Mouse (Mus musculus) CH12.LX (cell line): Measurements from ENCODE around the gene Sipa1l2. TPM values are rescaled to one million over a fixed set of nuclear protein-coding genes. Genes with fewer than 3 reads are reported as not detected.

Experiments
- DNase-seq: peaks from one replicate; pipeline ENCODE4 v3.0.0-alpha.2; 2013; ENCODE audit errors: extremely low read depth
- H3K27ac ChIP-seq: 2 replicates; pipeline ENCODE4 v1.5.1; 2012; ENCODE audit warnings: low read depth, mild to moderate bottlenecking, control low read depth, moderate library complexity; ENCODE audit not compliant: insufficient read depth
- H3K27me3 ChIP-seq: replicated peaks from 2 replicates; pipeline ENCODE3; 2012; ENCODE audit warnings: inconsistent platforms
- H3K36me3 ChIP-seq, 2 experiments: replicated peaks in 1 of 2; 2 replicates each; pipeline versions ENCODE3 to v1.6.1; 2012; ENCODE audit warnings: inconsistent platforms in 1 of 2, low read length in 1 of 2, mild to moderate bottlenecking in 1 of 2, mixed read lengths in 1 of 2, moderate library complexity in 1 of 2; ENCODE audit not compliant: control insufficient read depth in 1 of 2, insufficient read depth in 1 of 2
- H3K4me1 ChIP-seq, 2 experiments: 2 replicates each; pipeline ENCODE4 v1.6.1; 2012; ENCODE audit warnings: inconsistent platforms in 1 of 2, moderate library complexity in 1 of 2; ENCODE audit not compliant: insufficient read depth in 2 of 2, control insufficient read depth in 1 of 2
- H3K4me2 ChIP-seq: 2 replicates; pipeline ENCODE4 v1.6.1; 2012; ENCODE audit warnings: low read depth, mild to moderate bottlenecking, control low read depth; ENCODE audit not compliant: poor library complexity, insufficient read depth, severe bottlenecking
- H3K4me3 ChIP-seq, 3 experiments: fragments of 150-350 bp in 1 of 3; sonication (generic) in 1 of 3; replicated peaks in 1 of 3; 2 replicates each; pipeline versions ENCODE3 to v1.5.1; 2011 to 2012; ENCODE audit warnings: low read depth in 2 of 3, low read length in 2 of 3, mild to moderate bottlenecking in 2 of 3, moderate library complexity in 2 of 3, control low read depth in 1 of 3, improper control_type of control experiment in 1 of 3, inconsistent platforms in 1 of 3, mixed read lengths in 1 of 3; ENCODE audit not compliant: poor library complexity in 1 of 3
- H3K79me2 ChIP-seq: replicated peaks from 2 replicates; pipeline ENCODE4 v1.6.1; 2012; ENCODE audit warnings: mild to moderate bottlenecking, moderate library complexity; ENCODE audit not compliant: control insufficient read depth, poor library complexity, insufficient read depth, severe bottlenecking; ENCODE audit errors: extremely low read depth
- H3K9ac ChIP-seq: 2 replicates; pipeline ENCODE4 v1.6.1; 2012; ENCODE audit warnings: low read depth, mild to moderate bottlenecking, control low read depth, moderate library complexity; ENCODE audit not compliant: insufficient read depth
- H3K9me3 ChIP-seq: replicated peaks from 2 replicates; pipeline ENCODE3; 2012; ENCODE audit warnings: low read length, inconsistent platforms, mixed read lengths
- BHLHE40 ChIP-seq: IDR thresholded peaks from 2 replicates; pipeline ENCODE4 v1.6.1; 2011; ENCODE audit warnings: mild to moderate bottlenecking, low read depth, low read length, improper control_type of control experiment
- CHD2 ChIP-seq: IDR thresholded peaks from 2 replicates; pipeline ENCODE4 v1.6.1; 2011; ENCODE audit warnings: low read length, improper control_type of control experiment
- EP300 ChIP-seq: IDR thresholded peaks from 2 replicates; pipeline ENCODE4 v1.6.1; 2011; ENCODE audit warnings: low read length, improper control_type of control experiment
- ETS1 ChIP-seq: conservative IDR thresholded peaks from 2 replicates; pipeline ENCODE4 v1.6.1; 2012; ENCODE audit warnings: low read depth, mild to moderate bottlenecking, inconsistent platforms, low read length, improper control_type of control experiment, moderate library complexity
- GABPA ChIP-seq: IDR thresholded peaks from 2 replicates; pipeline ENCODE4 v1.6.1; 2012; ENCODE audit warnings: low read depth, low read length, improper control_type of control experiment, inconsistent platforms; ENCODE audit not compliant: insufficient replicate concordance
- HCFC1 ChIP-seq: IDR thresholded peaks from 2 replicates; pipeline ENCODE4 v1.6.1; 2012; ENCODE audit warnings: low read depth, mild to moderate bottlenecking, inconsistent platforms, low read length, improper control_type of control experiment
- IRF4 ChIP-seq: IDR thresholded peaks from 2 replicates; pipeline ENCODE4 v1.6.1; 2014; ENCODE audit warnings: low read depth, mild to moderate bottlenecking, inconsistent platforms, low read length, improper control_type of control experiment
- MAFK ChIP-seq: IDR thresholded peaks from 2 replicates; pipeline ENCODE4 v1.6.1; 2011; ENCODE audit warnings: low read length, improper control_type of control experiment; ENCODE audit not compliant: insufficient replicate concordance
- MAZ ChIP-seq: IDR thresholded peaks from 2 replicates; pipeline ENCODE4 v1.6.1; 2012; ENCODE audit warnings: low read depth, mild to moderate bottlenecking, inconsistent platforms, low read length, improper control_type of control experiment, moderate library complexity
- MEF2A ChIP-seq: IDR thresholded peaks from 2 replicates; pipeline ENCODE4 v1.6.1; 2014; ENCODE audit warnings: low read depth, mild to moderate bottlenecking, inconsistent platforms, low read length, improper control_type of control experiment, borderline replicate concordance
- MYC ChIP-seq: IDR thresholded peaks from 2 replicates; pipeline ENCODE4 v1.6.1; 2011; ENCODE audit warnings: low read depth, mild to moderate bottlenecking, improper control_type of control experiment, low read length
- NELFE ChIP-seq: IDR thresholded peaks from 2 replicates; pipeline ENCODE4 v1.6.1; 2011; ENCODE audit warnings: low read depth, low read length, improper control_type of control experiment
- NRF1 ChIP-seq: IDR thresholded peaks from 2 replicates; pipeline ENCODE4 v1.6.1; 2014; ENCODE audit warnings: low read depth, mild to moderate bottlenecking, inconsistent platforms, low read length, improper control_type of control experiment, moderate library complexity
- RAD21 ChIP-seq: IDR thresholded peaks from 2 replicates; pipeline ENCODE4 v1.6.1; 2011; ENCODE audit warnings: low read depth, mild to moderate bottlenecking, low read length, improper control_type of control experiment, moderate library complexity
- SMC3 ChIP-seq: IDR thresholded peaks from 2 replicates; pipeline ENCODE4 v1.6.1; 2011; ENCODE audit warnings: low read depth, low read length, improper control_type of control experiment
- TCF12 ChIP-seq: IDR thresholded peaks from 2 replicates; pipeline ENCODE4 v1.6.1; 2014; ENCODE audit warnings: low read depth, mild to moderate bottlenecking, inconsistent platforms, low read length, improper control_type of control experiment
- ZMIZ1 ChIP-seq: IDR thresholded peaks from 2 replicates; pipeline ENCODE4 v1.6.1; 2012; ENCODE audit warnings: low read depth, mild to moderate bottlenecking, inconsistent platforms, low read length, improper control_type of control experiment
- dilution Hi-C: fragments of 300-500 bp; cut with MboI; formaldehyde crosslinking; loops from 2 replicates; pipeline ENCODE4 v1.14.3; 2020; ENCODE audit warnings: low sequenced_read_pairs; ENCODE audit not compliant: extremely low pct_unique_long_range_greater_than_20kb, extremely low pct_ligation_motif_present
- in situ Hi-C: fragments of 300-500 bp; cut with MboI; formaldehyde crosslinking; loops from 3 replicates; pipeline ENCODE4 v1.14.3; 2019; ENCODE audit warnings: low sequenced_read_pairs, low pct_ligation_motif_present, low pct_unique_long_range_greater_than_20kb, mixed read lengths
- polyA plus RNA-seq: library from polyadenylated mRNA; unstranded; fragments of >175 nt; gene quantifications from 2 replicates; pipeline ENCODE4 v1.2.1, GENCODE M21; 2012; ENCODE audit warnings: low read depth; ENCODE audit not compliant: insufficient read length
- total RNA-seq, 2 experiments: library from RNA; depleted of rRNA; stranded (reverse); fragments of 300-350 nt in 1 of 2; fragments of >200 nt in 1 of 2; gene quantifications; 2 replicates each; pipeline ENCODE4 v1.2.3; 2012 to 2014

The Sipa1l2 gene
- total and polyA plus RNA-seq, 3 experiments = 2.0 to 5.6 (median 2.7) TPM

DNA sequence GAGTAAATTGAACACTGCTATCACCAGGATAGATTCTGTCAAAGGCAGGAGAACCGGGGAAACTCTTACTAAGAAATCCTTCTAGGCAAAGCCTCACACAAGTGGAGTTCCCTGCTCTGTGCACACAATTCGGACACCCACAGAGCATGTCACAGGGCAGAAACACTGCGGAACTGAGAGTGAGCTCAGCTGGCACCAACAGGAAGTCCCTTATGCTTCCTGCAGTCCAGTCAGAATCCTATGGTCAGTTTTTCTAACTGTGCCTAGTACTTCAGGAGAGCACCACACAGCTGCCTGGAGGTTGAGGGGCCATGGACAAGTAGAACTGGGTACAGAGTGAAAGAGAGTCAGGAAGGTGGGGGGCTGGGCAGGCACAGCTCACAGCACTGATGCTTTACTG is 41.7 kb downstream of the Sipa1l2 start:
- Histone ChIP-seq H3K4me3 (no peak overlapping the region), H3K9me3 (peaks cover 4% of the 10 kb centered on the region), H3K27ac (no peak overlapping the region), H3K9ac (no peak overlapping the region), H3K36me3 (no peaks in the 10 kb centered on the region), H3K4me2 (no peak overlapping the region), H3K4me1 (peaks cover 10 to 71% of the 10 kb centered on the region in 2 experiments), H3K27me3 (no peaks in the 10 kb centered on the region), H3K79me2 (no peaks in the 10 kb centered on the region)
- dilution Hi-C loops = no loop called here
- in situ Hi-C loops = no loop called here
- TF ChIP-seq TCF12 (no peak), EP300 (no peak), MAFK (no peak)
- DNase-seq = no peak

DNA sequence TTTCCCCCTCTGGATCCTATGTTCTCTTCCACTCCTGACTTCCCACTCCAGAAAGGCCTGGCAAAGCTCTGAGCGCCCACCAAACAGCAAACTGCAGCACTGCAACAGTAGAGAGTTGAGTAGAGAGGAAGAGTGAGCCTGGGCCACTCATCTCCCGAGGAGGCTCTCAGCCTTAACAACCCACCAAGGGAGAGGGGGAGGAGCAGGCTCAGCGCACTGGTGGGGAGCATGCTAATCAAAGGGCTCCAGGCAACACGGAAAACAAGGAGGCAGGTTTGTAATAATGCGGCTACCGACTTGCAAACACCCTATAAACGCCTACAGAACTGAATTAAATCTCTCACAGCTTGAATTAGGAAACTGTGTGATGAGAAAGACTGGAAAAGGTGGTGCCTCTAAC is 42.6 kb downstream of the Sipa1l2 start:
- peaks cover 10 to 70% of the 10 kb centered on the region in 2 experiments for H3K4me1 ChIP-seq
- no peaks in the 10 kb centered on the region for H3K36me3 ChIP-seq
- dilution Hi-C loops = no loop called here
- no peak overlapping the region for H3K27ac ChIP-seq
- H3K27me3 ChIP-seq = no peaks in the 10 kb centered on the region
- peaks cover 4% of the 10 kb centered on the region for H3K9me3 ChIP-seq
- no peak overlapping the region for H3K4me2 ChIP-seq
- in situ Hi-C loops = no loop called here
- no peaks in the 10 kb centered on the region for H3K79me2 ChIP-seq
- H3K9ac ChIP-seq = no peak overlapping the region
- no peak overlapping the region for H3K4me3 ChIP-seq
- DNase-seq = no peak
- TF ChIP-seq SMC3 = no peak
- no peak for TF ChIP-seq ETS1
- TF ChIP-seq RAD21 = no peak
- TF ChIP-seq NRF1 = no peak
- TF ChIP-seq IRF4 = no peak
- no peak for TF ChIP-seq CHD2
- TF ChIP-seq GABPA = no peak
- TF ChIP-seq MEF2A = no peak
- no peak for TF ChIP-seq HCFC1
- TF ChIP-seq MAZ = no peak
- no peak for TF ChIP-seq MYC
- no peak for TF ChIP-seq EP300
- no peak for TF ChIP-seq BHLHE40
- TF ChIP-seq ZMIZ1 = no peak
- TF ChIP-seq MAFK = no peak
- no peak for TF ChIP-seq NELFE
